Mouse (Mus musculus) thymus, adult 2 months (tissue): Measurements from ENCODE around the gene Gpank1.

Source experiments
- CTCF ChIP-seq: fragments of 200-500 bp; IDR thresholded peaks from 2 replicates; pipeline ENCODE4 v1.5.1; 2012; ENCODE audit warnings: mild to moderate bottlenecking, control low read depth, low read length, moderate library complexity, borderline replicate concordance; ENCODE audit not compliant: control insufficient read depth, poor library complexity, insufficient read depth; ENCODE audit errors: extremely low read depth
- POLR2A ChIP-seq: fragments of 200-500 bp; IDR thresholded peaks from 2 replicates; pipeline ENCODE4 v1.6.1; 2012; ENCODE audit warnings: mild to moderate bottlenecking, low read length, control low read depth, moderate library complexity; ENCODE audit not compliant: control insufficient read depth, poor library complexity, insufficient read depth; ENCODE audit errors: extremely low read depth

GRCm38 (mm10) chr17:35097164-35097655 is 24.0 kb upstream of the Gpank1 start:
- no peak for TF ChIP-seq POLR2A
- TF ChIP-seq CTCF: no peak
